Mouse (Mus musculus) left cerebral cortex, adult 2 months (tissue): ENCODE results near the gene Olfr747. TPM values are rescaled to one million over a fixed set of nuclear protein-coding genes. Genes with fewer than 3 reads are reported as not detected.
"Not testable (repeated sequence)": the region's sequence is repeated elsewhere in the genome, so short reads cannot be mapped to it uniquely, and the experiment has no call there.

Experiments used
- DNase-seq, 2 experiments: peaks; one replicate each; pipeline ENCODE4 v3.0.0; 2021 to 2022; ENCODE audit warnings: low spot score in 2 of 2, mixed read lengths in 1 of 2; ENCODE audit errors: extremely low spot score in 1 of 2
- H3K27ac ChIP-seq: fragments of 200-600 bp; 2 replicates; pipeline ENCODE4 v1.8.1; 2022
- H3K4me3 ChIP-seq: fragments of 200-600 bp; 2 replicates; pipeline ENCODE4 v1.8.1; 2022
- CTCF ChIP-seq: fragments of 200-600 bp; IDR thresholded peaks from 2 replicates; pipeline ENCODE4 v1.8.1; 2022; ENCODE audit warnings: antibody characterized with exemption, mild to moderate bottlenecking, moderate library complexity
- intact Hi-C: fragments of 180-260 bp; cut with DNase I; formaldehyde crosslinking; loops from one replicate; pipeline ENCODE4 v1.15.1; 2025
- long read RNA-seq, 2 experiments: library from polyadenylated mRNA; stranded (forward); transcript quantifications; one replicate each; pipeline ENCODE4 v2.0.0; 2021; ENCODE audit warnings: borderline mapping rate in 2 of 2
- total RNA-seq, 2 experiments: library from RNA; stranded (reverse); gene quantifications; 2 replicates each; pipeline ENCODE4 v1.2.3; 2021

Gene Olfr747
- not detected for total RNA-seq
- long read RNA-seq, experiment 1: 0 reads
- long read RNA-seq, experiment 2: 0 reads

DNA sequence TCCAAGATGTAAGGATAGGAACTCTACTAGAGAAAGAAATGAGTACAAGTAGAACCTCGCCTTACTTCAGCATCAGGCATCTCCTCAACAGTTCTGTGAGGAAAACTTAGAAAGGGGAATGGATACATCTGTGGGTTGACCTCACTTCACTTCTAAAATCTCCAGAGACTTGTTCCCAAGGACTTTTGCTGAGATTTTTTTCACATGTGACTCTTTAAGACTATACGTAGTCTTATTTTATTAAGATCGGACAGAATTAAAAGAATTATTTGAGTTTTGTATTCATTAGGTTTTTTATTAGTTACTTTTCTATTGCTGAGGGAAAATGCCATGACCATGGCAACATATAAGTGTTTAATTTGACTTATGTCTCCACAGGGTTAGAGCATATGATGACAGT, at the start of gene Olfr747:
Gene Olfr747, minus strand, starts transcription at position 101 of the 400 bp plus-strand sequence.
- intact Hi-C loops: no loop called here
- DNase-seq: no peak
- no peak within 1 kb of the TSS for H3K4me3 ChIP-seq
- no peak within 1 kb of the TSS for H3K27ac ChIP-seq
- no peak for TF ChIP-seq CTCF

DNA sequence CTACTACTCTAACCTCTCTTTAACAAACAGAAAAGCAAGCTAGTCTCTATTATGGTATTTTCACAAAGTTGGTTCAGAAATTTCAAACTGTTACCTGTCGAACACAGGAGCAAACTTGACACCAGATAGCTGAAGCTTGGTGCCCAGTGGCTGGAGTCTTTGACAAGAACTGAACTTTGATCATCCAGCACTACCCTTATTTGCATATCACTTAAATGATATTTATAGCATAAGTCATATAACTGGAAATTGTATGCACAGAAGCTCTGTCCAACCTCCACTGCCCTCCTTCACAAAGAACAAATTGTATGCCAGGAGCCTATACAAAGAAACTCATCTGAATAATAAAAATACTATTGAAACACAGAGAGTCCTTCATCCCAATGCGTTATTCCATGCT, 48.6 kb upstream of the Olfr747 start:
- Histone ChIP-seq H3K27ac (no peak overlapping the region), H3K4me3 (no peak overlapping the region)
- DNase-seq: no peak
- intact Hi-C loops: no loop called here
- TF ChIP-seq CTCF: no peak

DNA sequence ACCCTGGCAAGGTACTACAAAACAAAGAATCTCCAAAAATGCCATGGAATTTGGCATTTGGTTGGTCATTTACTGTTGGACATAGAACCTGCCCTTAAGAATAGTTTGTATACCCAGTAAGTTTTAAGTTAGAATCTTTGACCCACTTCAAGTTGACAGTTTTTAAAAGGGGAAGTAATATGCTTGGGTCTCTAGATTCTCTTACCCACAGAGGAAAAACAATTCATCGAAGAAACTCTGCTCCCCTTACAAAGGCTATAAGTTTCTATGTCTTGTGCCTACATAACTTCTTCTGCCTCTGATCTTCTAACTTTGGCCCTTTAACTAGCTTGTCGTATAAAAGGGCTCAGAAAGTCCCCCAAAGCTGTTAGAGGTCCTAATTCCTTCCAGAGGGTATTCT, 47.3 kb upstream of the Olfr747 start:
- no peak overlapping the region for H3K27ac ChIP-seq
- no peak for TF ChIP-seq CTCF
- no peak for DNase-seq
- intact Hi-C loops: no loop called here
- no peak overlapping the region for H3K4me3 ChIP-seq

DNA sequence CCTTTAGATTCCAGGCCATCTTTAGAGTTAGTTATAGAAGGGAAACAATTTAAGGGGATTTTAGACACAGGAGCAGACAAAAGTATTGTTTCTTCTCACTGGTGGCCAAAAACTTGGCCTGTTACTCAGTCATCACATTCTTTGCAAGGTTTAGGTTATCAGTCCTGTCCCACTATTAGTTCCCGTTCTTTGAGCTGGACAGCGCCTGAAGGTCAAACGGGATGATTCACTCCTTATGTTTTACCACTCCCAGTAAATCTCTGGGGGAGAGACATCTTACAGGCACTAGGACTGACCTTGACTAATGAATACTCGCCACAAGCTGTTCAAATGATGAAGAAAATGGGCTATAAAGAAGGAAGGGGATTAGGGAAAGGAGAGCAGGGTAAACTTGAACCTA, 29.4 kb upstream of the Olfr747 start:
- DNase-seq, H3K27ac ChIP-seq, H3K4me3 ChIP-seq, intact Hi-C loops: not testable (repeated sequence)

DNA sequence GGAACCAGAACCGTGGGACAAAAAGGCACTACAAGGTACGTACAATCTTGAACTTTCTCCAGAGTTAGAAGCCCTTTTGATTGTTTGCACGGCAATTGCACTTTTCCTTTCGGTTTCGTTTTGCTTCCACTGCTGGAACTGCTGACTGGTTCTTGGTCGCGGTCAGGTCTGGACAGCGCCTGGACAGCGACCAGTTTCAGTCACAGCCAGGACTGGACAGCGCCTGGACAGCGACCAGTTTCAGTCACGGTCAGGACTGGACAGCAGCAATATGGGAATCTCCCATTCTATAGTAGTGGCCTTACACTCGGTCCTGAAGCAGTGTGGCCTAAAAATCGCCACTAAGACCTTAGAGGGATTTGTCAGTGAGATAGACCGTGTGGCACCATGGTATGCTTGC, 26.9 kb upstream of the Olfr747 start:
- DNase-seq, H3K27ac ChIP-seq, H3K4me3 ChIP-seq, intact Hi-C loops: not testable (repeated sequence)

DNA sequence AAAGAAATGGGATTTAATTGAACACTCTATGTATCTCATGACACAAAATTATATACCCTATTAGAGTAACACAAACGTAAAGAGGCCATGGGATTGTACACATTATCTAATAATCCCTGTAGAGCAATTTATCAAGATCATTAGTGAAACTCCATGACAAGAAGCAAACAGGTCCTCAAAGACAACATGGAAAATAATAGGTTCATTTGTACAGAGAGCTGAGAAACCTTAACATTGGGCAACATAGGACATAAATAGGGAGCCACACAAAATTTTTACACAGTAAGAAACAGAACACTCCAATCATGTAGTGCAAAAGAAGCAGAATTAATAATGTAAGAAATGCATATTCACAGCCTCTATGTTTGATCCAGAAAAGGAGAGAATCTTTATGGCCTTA, 14.1 kb upstream of the Olfr747 start, which contains the start of gene Olfr748:
Gene Olfr748, plus strand, starts transcription at position 301 of the 400 bp plus-strand sequence.
- no peak within 1 kb of the TSS for H3K27ac ChIP-seq
- intact Hi-C loops: no loop called here
- DNase-seq: no peak
- no peak within 1 kb of the TSS for H3K4me3 ChIP-seq
- TF ChIP-seq CTCF: no peak

DNA sequence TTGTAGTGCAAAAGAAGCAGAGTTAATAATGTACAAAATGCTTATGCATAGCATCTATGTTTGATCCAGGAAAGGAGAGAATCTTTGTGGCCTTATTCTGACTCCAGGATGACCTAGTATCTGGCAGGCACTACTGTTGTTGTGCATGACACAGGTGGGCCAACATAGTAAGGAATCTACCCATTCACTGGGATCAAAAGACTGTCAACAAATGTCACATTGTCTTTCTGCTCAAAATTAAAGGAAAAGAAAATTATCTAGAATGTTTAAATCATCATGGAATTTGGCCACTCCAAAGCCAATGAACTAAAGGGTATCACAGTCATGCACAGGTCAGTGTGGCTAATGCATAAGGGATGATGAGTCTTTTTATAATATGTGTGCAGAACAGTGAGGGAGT, 46.2 kb downstream of the Olfr747 start, which contains the start of gene Olfr746:
Gene Olfr746, plus strand, starts transcription at position 301 of the 400 bp plus-strand sequence.
- Histone ChIP-seq H3K27ac (no peak within 1 kb of the TSS), H3K4me3 (no peak within 1 kb of the TSS)
- no peak for DNase-seq
- intact Hi-C loops: no loop called here
- no peak for TF ChIP-seq CTCF

DNA sequence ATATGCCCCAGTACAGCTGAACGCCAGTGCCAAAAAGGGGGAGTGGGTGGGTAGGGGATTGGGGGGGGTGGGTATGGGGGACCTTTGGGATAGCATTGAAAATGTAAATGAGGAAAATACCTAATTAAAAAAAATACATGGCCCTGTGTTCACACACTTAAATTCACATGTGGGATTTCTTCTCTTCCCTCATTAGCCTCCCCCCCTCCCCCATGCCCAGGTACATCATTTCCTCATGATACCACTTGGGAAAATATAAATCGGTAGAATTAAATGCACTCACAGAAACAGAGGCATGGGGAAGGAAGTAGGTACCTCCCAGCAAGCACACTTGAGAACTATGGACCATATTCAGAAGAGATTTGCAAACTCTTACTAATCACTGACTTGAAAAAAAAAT, 53.9 kb downstream of the Olfr747 start, which contains the start of gene Olfr745:
Gene Olfr745, plus strand, starts transcription at position 301 of the 400 bp plus-strand sequence.
- intact Hi-C loops: no loop called here
- H3K27ac ChIP-seq: no peak within 1 kb of the TSS
- TF ChIP-seq CTCF: no peak
- H3K4me3 ChIP-seq: no peak within 1 kb of the TSS
- DNase-seq: no peak

Other genes starting within 250 kb of the Olfr747 start
- gene Olfr740, start 247.7 kb downstream of the Olfr747 start, total RNA-seq: not detected
- gene Olfr741, start 220.5 kb downstream of the Olfr747 start, total RNA-seq: not detected
- not detected for gene Olfr742, start 189.6 kb downstream of the Olfr747 start, total RNA-seq
- gene Olfr743, start 171.4 kb downstream of the Olfr747 start, total RNA-seq: not detected
- not detected for gene Olfr744, start 78.3 kb downstream of the Olfr747 start, total RNA-seq
- not detected for gene Olfr745, start 53.8 kb downstream of the Olfr747 start, total RNA-seq
- gene Olfr746, start 46.1 kb downstream of the Olfr747 start, total RNA-seq: not detected
- not detected for gene Olfr748, start 14.2 kb upstream of the Olfr747 start, total RNA-seq
- gene Olfr749, start 51.9 kb upstream of the Olfr747 start, total RNA-seq: not detected
- 10 to 100 TPM; 50.8 to 62.1 TPM for gene Ttc5, start 92.3 kb upstream of the Olfr747 start, total RNA-seq
- not detected for gene Ccnb1ip1, start 114.5 kb upstream of the Olfr747 start, total RNA-seq
- gene Parp2, start 114.6 kb upstream of the Olfr747 start, total RNA-seq: 10 to 100 TPM; 25.8 to 27.1 TPM
- gene Tep1, start 177.4 kb upstream of the Olfr747 start, total RNA-seq: 1 to 10 TPM; 3.2 to 4.4 TPM
- gene Klhl33, start 204.3 kb upstream of the Olfr747 start, total RNA-seq: 1 to 10 TPM; 4.8 to 6.4 TPM
- gene Osgep, start 231.7 kb upstream of the Olfr747 start, total RNA-seq: 10 to 100 TPM; 29.2 to 34.8 TPM
- 10 to 100 TPM; 54.9 to 58.8 TPM for gene Apex1, start 231.8 kb upstream of the Olfr747 start, total RNA-seq
- 10 to 100 TPM; 95.6 to 98.2 TPM for gene Pip4p1, start 237.7 kb upstream of the Olfr747 start, total RNA-seq
- 10 to 100 TPM; 11.7 to 13.3 TPM for gene Pnp, start 237.9 kb upstream of the Olfr747 start, total RNA-seq